Comparison of ENCODE assay signal across 8 mouse cellular contexts in the genomic region with DNA sequence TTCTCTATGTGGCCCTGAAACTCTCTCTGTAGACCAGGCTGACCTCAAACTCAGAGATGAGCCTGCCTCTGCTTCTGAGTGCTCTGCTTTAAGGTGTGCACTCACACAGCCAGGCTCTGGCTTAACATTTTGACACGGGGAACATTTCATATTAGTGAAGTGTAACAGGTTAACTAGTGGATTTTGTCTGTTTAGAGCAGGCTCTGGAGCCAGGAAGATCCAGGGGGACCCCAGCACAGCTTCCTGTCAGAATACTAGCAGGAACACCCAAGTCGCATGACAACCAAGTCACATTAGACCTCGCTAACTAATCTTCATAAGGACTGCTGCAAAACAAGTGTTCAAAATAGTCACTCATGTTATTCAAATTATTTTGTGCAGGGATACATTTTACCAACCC. TPM values are rescaled to one million over a fixed set of nuclear protein-coding genes. Genes with fewer than 3 reads are reported as not detected.
DNase-seq lines count a peak whose midpoint lies in the region; ATAC-seq and TF ChIP-seq lines count a peak whose summit lies in the region.

No protein-coding gene starts in this region.

- TF ChIP-seq RAD21 in MEL (IDR thresholded peaks at IDR 0.05; ENCODE audit: low read depth, low read length) = no peak

- 32% methylated on average over 3 of the region's 3 CpGs for WGBS in kidney, embryonic 14.5 days
- 26% methylated on average over 3 of the region's 3 CpGs for WGBS in heart, embryonic 16.5 days
- 28% methylated on average over 3 of the region's 3 CpGs for WGBS in midbrain, embryonic 10.5 days

- DNase-seq in kidney, adult 8-10 months = no peak
- no peak for DNase-seq in MEL (ENCODE audit: low read depth, low spot score)
- no peak for DNase-seq in midbrain, embryonic 10.5 days (ENCODE audit: low spot score)
- no peak for DNase-seq in urinary bladder, postnatal 36 days (ENCODE audit: low spot score in 2 of 2)
- DNase-seq in layer of hippocampus, adult 9-10 months (ENCODE audit: low spot score) = no peak
- DNase-seq in left cerebral cortex, adult 9 months (ENCODE audit: low spot score in 2 of 2) = no peak

- ATAC-seq in kidney, embryonic 14.5 days (ENCODE audit: low FRiP score, low TSS enrichment) = no peak
- no peak for ATAC-seq in heart, embryonic 16.5 days (replicated peaks; ENCODE audit: extremely low read depth, insufficient read depth, low FRiP score)

- no peaks in the 10 kb centered on the region for H3K9me3 ChIP-seq in kidney, embryonic 14.5 days (ENCODE audit: control insufficient read depth, low read length)
- H3K9me3 ChIP-seq in MEL (replicated peaks; ENCODE audit: insufficient read depth, low read length) = no peaks in the 10 kb centered on the region
- H3K9me3 ChIP-seq in heart, embryonic 16.5 days (replicated peaks; ENCODE audit: control insufficient read depth, low read length) = no peaks in the 10 kb centered on the region
- no peaks in the 10 kb centered on the region for H3K9me3 ChIP-seq in midbrain, embryonic 10.5 days (replicated peaks)

- no peak for TF ChIP-seq CTCF in MEL (IDR thresholded peaks at IDR 0.05 in 2 of 3, conservative IDR thresholded peaks at IDR 0.05 in 1 of 3; ENCODE audit: control insufficient read depth in 1 of 3, insufficient read depth in 1 of 3, low read depth in 2 of 3, low read length in 3 of 3, poor library complexity in 1 of 3, severe bottlenecking in 1 of 3)

- no peaks in the 10 kb centered on the region for H3K27me3 ChIP-seq in kidney, embryonic 14.5 days (ENCODE audit: control insufficient read depth, insufficient read depth, low read length)
- no peaks in the 10 kb centered on the region for H3K27me3 ChIP-seq in MEL (ENCODE audit: control insufficient read depth in 1 of 2, insufficient read depth in 2 of 2, low read length in 2 of 2)
- H3K27me3 ChIP-seq in heart, embryonic 16.5 days (ENCODE audit: control insufficient read depth, insufficient read depth, low read length) = no peaks in the 10 kb centered on the region
- H3K27me3 ChIP-seq in midbrain, embryonic 10.5 days (ENCODE audit: low read depth, poor library complexity, severe bottlenecking) = peaks cover 10% of the 10 kb centered on the region

- no peak for TF ChIP-seq POLR2A in MEL (IDR thresholded peaks at IDR 0.05; ENCODE audit: control insufficient read depth in 1 of 2, insufficient read depth in 1 of 2, low read depth in 1 of 2, low read length in 2 of 2, poor library complexity in 1 of 2)

- peaks cover 35% of the 10 kb centered on the region for H3K79me2 ChIP-seq in MEL (ENCODE audit: control insufficient read depth, insufficient read depth, low read length, poor library complexity)

- no peak for TF ChIP-seq EP300 in MEL (IDR thresholded peaks at IDR 0.05; ENCODE audit: low read depth in 1 of 2, low read length in 2 of 2)

- H3K4me2 ChIP-seq in kidney, embryonic 14.5 days (replicated peaks; ENCODE audit: low read depth, low read length) = peak overlapping the region; percentile 69
- peak overlapping the region; percentile 70 for H3K4me2 ChIP-seq in heart, embryonic 16.5 days (ENCODE audit: low read depth, low read length)

- H3K27ac ChIP-seq in kidney, embryonic 14.5 days (ENCODE audit: low read depth, low read length) = 0 out of 2 replicates have a peak overlapping the region, but pooled peaks have one; percentile 89
- peak overlapping the region; percentile 64 for H3K27ac ChIP-seq in MEL (ENCODE audit: control insufficient read depth, low read depth, low read length)
- peak overlapping the region; percentile 98 for H3K27ac ChIP-seq in heart, embryonic 16.5 days (ENCODE audit: low read length)
- peak overlapping the region; percentile 91 for H3K27ac ChIP-seq in midbrain, embryonic 10.5 days (replicated peaks)

- no peaks in the 10 kb centered on the region for H3K36me3 ChIP-seq in kidney, embryonic 14.5 days (ENCODE audit: control insufficient read depth, insufficient read depth, low read length)
- peaks cover 0 to 36% of the 10 kb centered on the region in 2 experiments; a peak in 3 of 4 replicates for H3K36me3 ChIP-seq in MEL (ENCODE audit: control insufficient read depth in 1 of 2, insufficient read depth in 2 of 2, low read length in 2 of 2)
- no peaks in the 10 kb centered on the region for H3K36me3 ChIP-seq in heart, embryonic 16.5 days (ENCODE audit: control insufficient read depth, insufficient read depth)
- H3K36me3 ChIP-seq in midbrain, embryonic 10.5 days = no peaks in the 10 kb centered on the region

- H3K4me3 ChIP-seq in kidney, embryonic 14.5 days (ENCODE audit: low read length) = peak overlapping the region; percentile 90
- peak overlapping the region; percentile 37 to 85 for H3K4me3 ChIP-seq in MEL (ENCODE audit: control insufficient read depth in 1 of 2, insufficient read depth in 1 of 2, low read depth in 2 of 2, low read length in 2 of 2)
- H3K4me3 ChIP-seq in heart, embryonic 16.5 days (ENCODE audit: low read length) = peak overlapping the region; percentile 71
- H3K4me3 ChIP-seq in midbrain, embryonic 10.5 days = peak overlapping the region; percentile 74

- H3K4me1 ChIP-seq in kidney, embryonic 14.5 days (ENCODE audit: control insufficient read depth, insufficient read depth, low read length) = no peaks in the 10 kb centered on the region
- peaks cover 16 to 22% of the 10 kb centered on the region in 2 experiments for H3K4me1 ChIP-seq in MEL (ENCODE audit: control insufficient read depth in 1 of 2, insufficient read depth in 2 of 2, low read length in 2 of 2)
- H3K4me1 ChIP-seq in heart, embryonic 16.5 days (ENCODE audit: control insufficient read depth, insufficient read depth, low read length) = peaks cover 6% of the 10 kb centered on the region
- H3K4me1 ChIP-seq in midbrain, embryonic 10.5 days = peaks cover 13% of the 10 kb centered on the region

- H3K9ac ChIP-seq in kidney, embryonic 14.5 days (ENCODE audit: low read depth, low read length) = peak overlapping the region; percentile 78
- H3K9ac ChIP-seq in MEL (ENCODE audit: control insufficient read depth, low read depth, low read length, poor library complexity, severe bottlenecking) = peak overlapping the region; percentile 72
- peak overlapping the region; percentile 88 for H3K9ac ChIP-seq in heart, embryonic 16.5 days (ENCODE audit: low read length)

TF ChIP-seq in MEL, 35 proteins besides CTCF, POLR2A, EP300 and RAD21:
- TF ChIP-seq POLR2AphosphoS2 (IDR thresholded peaks at IDR 0.05; ENCODE audit: low read length) (no peak), USF2 (IDR thresholded peaks at IDR 0.05; ENCODE audit: borderline replicate concordance in 1 of 2, insufficient read depth in 1 of 2, low read depth in 1 of 2, low read length in 2 of 2) (no peak), ELF1 (IDR thresholded peaks at IDR 0.05; ENCODE audit: low read depth, low read length) (no peak), HCFC1 (IDR thresholded peaks at IDR 0.05; ENCODE audit: low read depth, low read length) (no peak), CHD1 (IDR thresholded peaks at IDR 0.05; ENCODE audit: low read depth, low read length) (no peak), TBP (IDR thresholded peaks at IDR 0.05; ENCODE audit: low read depth, low read length) (no peak), UBTF (IDR thresholded peaks at IDR 0.05; ENCODE audit: borderline replicate concordance, insufficient read depth, low read depth, low read length) (no peak)
TF ChIP-seq in MEL: peak in this region for 0.

RNA-seq across cellular contexts. Expression of gene Ogdh, which starts 0.6 kb away (rescaled TPM):
- polyA plus RNA-seq in kidney, embryonic 14.5 days (2014; fragmentation: Nextera tagmentation; extraction: Ambion mirVana) = 46.8 and 108 TPM in 2 replicates
- total RNA-seq in MEL (2012; rRNA removed) = 91.8 and 93.7 TPM in 2 replicates
- polyA plus RNA-seq in MEL (2012; ENCODE audit: insufficient read depth in 1 of 2, insufficient read length in 2 of 2, low read depth in 1 of 2, low replicate concordance in 2 of 2, missing spikeins in 1 of 2) = 100 to 1,000 TPM in 1 of 2 experiments, 10 to 100 TPM in 1; 94.9 to 118 TPM
- polyA plus RNA-seq in heart, embryonic 16.5 days (2015; fragmentation: Nextera tagmentation; extraction: Ambion mirVana) = 316 and 340 TPM in 2 replicates
- 107 and 111 TPM in 2 replicates for polyA plus RNA-seq in midbrain, embryonic 10.5 days (2016; fragmentation: Nextera tagmentation; extraction: Ambion mirVana)

RNA-seq across cellular contexts. Expression of gene Tmed4, which starts 16.2 kb away (rescaled TPM):
- polyA plus RNA-seq in kidney, embryonic 14.5 days (2014; fragmentation: Nextera tagmentation; extraction: Ambion mirVana) = 119 and 132 TPM in 2 replicates
- 47.8 and 60.9 TPM in 2 replicates for total RNA-seq in MEL (2012; rRNA removed)
- 10 to 100 TPM in 1 of 2 experiments, not detected in 1; 66.5 TPM for polyA plus RNA-seq in MEL (2012; ENCODE audit: insufficient read depth in 1 of 2, insufficient read length in 2 of 2, low read depth in 1 of 2, low replicate concordance in 2 of 2, missing spikeins in 1 of 2)
- 85.5 and 87.2 TPM in 2 replicates for polyA plus RNA-seq in heart, embryonic 16.5 days (2015; fragmentation: Nextera tagmentation; extraction: Ambion mirVana)
- 131 and 140 TPM in 2 replicates for polyA plus RNA-seq in midbrain, embryonic 10.5 days (2016; fragmentation: Nextera tagmentation; extraction: Ambion mirVana)

RNA-seq across cellular contexts. Expression of gene Ddx56, which starts 23.3 kb away (rescaled TPM):
- polyA plus RNA-seq in kidney, embryonic 14.5 days (2014; fragmentation: Nextera tagmentation; extraction: Ambion mirVana) = 80.7 and 112 TPM in 2 replicates
- total RNA-seq in MEL (2012; rRNA removed) = 178 and 201 TPM in 2 replicates
- 100 to 1,000 TPM in 1 of 2 experiments, not detected in 1; 138 TPM for polyA plus RNA-seq in MEL (2012; ENCODE audit: insufficient read depth in 1 of 2, insufficient read length in 2 of 2, low read depth in 1 of 2, low replicate concordance in 2 of 2, missing spikeins in 1 of 2)
- polyA plus RNA-seq in heart, embryonic 16.5 days (2015; fragmentation: Nextera tagmentation; extraction: Ambion mirVana) = 54.1 and 57.9 TPM in 2 replicates
- 117 and 126 TPM in 2 replicates for polyA plus RNA-seq in midbrain, embryonic 10.5 days (2016; fragmentation: Nextera tagmentation; extraction: Ambion mirVana)
